Mouse (Mus musculus) mouse trophoblast stem cell (cell line): Measurements from ENCODE around the gene H2-Q1.
"Not testable (repeated sequence)": the region's sequence is repeated elsewhere in the genome, so short reads cannot be mapped to it uniquely, and the experiment has no call there.

Experiments used
- in situ Hi-C, 2 experiments: fragments of 300-500 bp; cut with MseI, MboI; formaldehyde crosslinking; loops; 2 replicates in 1 of 2; 3 replicates in 1 of 2; pipeline ENCODE4 v1.15.1; 2025

The H2-Q1 gene

GRCm38 (mm10) chr17:35342711-35343476, 22.7 kb downstream of the H2-Q1 start:
- in situ Hi-C loops = no loop called here

DNA sequence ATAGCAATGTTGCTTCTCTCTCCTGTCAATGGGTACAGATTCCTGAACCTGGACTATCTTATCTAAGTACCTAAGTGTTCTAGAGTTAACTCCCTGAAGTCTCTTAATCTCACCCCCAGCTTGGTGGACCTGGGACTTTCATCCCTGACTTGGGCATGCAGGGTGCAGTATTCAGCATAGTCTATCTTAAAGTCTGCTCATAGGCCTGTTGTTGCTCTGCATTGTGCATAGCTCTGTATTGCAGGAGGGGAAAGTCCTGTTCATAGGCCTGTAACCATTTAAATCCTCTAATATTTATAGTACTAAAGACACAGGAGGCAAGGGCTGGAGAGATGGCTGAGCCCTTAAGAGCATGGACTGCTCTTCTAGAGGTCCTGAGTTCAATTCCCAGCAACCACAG, 27.5 kb downstream of the H2-Q1 start:
- in situ Hi-C loops = not testable (repeated sequence)

DNA sequence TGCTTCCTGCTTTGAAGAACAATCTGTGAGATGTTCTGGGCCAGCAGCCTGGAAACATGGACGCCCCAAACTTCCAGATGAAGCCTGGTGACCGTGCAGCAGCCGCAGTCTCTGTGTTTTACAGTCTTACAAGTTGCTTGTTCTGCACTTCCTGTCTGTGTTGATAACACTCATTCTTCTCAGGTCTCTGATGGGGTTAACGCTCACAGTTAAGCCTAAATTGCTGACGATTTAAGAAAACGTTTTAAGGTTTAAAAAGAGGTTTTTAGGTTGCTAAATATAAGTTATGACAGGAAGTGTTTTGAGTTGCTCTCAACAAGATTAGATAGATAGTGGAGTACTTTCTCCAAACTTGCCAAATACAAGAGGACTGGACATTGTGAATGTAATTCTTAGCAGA, 33.1 kb downstream of the H2-Q1 start:
- in situ Hi-C loops = not testable (repeated sequence)

DNA sequence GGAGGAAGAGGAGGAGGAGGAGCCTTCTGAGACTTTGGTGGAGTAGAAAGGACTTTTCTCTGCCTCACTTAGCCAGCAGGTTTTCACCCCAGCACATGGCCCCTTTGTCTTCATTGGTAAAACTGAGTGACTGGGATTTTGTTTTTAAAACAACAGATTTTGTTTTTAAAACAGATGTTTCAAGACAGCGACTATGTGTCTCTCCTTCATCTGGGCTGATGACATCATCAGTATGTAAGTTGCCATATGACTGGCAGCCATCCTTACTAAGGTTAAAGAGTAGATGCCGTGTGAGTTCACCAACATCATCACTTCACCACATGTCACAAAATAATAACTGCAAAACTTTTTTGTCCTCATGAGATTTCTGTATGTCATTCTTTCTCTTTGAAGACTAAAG, 33.9 kb downstream of the H2-Q1 start:
- in situ Hi-C loops = no loop called here

- in situ Hi-C loops = no loop called here
Measured at GRCm38 (mm10) chr17:35357086-35357485, 36.9 kb downstream of the H2-Q1 start.

DNA sequence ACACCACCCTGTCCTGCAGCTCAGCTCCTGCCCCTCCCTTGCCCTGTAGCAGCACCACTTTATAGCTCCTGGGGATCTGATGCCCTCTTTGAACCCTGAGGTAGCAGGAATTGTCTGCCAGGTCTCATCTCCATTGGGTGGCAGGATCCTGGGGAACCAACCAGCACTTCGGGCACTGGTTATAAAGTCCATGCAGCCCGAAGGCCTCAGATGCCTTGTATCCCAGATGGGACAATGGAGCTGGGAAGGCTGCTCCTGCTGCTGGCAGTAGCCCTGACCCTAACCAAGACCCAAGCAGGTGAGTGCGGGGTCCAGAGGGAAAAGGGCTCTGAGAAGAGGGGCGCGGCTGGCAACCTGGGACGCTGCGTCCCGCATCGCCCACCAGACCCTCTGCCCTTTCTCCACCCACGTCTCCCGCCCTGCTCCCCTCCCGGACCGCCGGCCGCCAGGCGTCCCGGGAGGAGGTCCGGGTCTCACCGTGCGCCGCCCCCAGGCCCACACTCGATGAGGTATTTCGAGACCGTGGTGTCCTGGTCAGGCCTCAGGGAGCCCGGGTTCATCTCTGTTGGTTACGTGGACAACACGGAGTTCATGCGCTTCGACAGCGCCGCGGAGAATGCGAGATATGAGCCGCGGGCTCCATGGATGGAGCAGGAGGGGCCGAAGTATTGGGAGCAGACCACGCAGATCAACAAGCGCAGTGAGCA, 38.7 kb downstream of the H2-Q1 start:
- in situ Hi-C loops = no loop called here

DNA sequence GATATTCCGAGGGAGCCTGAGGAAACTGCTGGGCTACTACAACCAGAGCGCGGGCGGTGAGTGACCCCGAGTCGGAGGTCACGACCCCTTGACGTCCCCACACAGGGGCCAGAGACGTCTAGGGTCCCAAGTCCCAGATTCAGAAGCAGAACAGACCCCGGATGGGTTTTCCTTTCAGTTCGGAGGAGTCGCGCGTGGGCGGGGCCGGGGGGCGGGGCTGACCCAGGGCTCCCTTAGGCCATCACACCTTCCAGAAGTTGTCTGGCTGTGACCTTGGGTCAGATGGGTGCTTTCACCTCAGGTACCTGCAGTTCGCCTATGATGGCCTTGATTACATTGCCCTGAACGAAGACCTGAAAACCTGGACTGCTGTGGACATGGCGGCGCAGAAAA, 39.3 kb downstream of the H2-Q1 start:
- in situ Hi-C loops = no loop called here
